Mouse (Mus musculus): ENCODE measurements around the gene Gm17267. TPM values are rescaled to one million over a fixed set of nuclear protein-coding genes. Genes with fewer than 3 reads are reported as not detected.
"Not testable (repeated sequence)": the region's sequence is repeated elsewhere in the genome, so short reads cannot be mapped to it uniquely, and the experiment has no call there.

Gene Gm17267
- total RNA-seq (2021) = not detected
- long read RNA-seq, experiment 1 = 0 reads
- long read RNA-seq, experiment 2 = 0 reads

GRCm38 (mm10) chrX:126017257-126017656, at the start of gene Gm17267:
TSS of gene Gm17267 (plus strand) at chrX:126017557.
- DNase-seq; intact Hi-C loops (cut with DNase I; ENCODE audit: low total_unique reads): not testable (repeated sequence)
